14 mouse cellular contexts compared by ENCODE assay signal in genomic region chr2:71966737-71967136, GRCm38 (mm10). TPM values are rescaled to one million over a fixed set of nuclear protein-coding genes. Genes with fewer than 3 reads are reported as not detected.
DNase-seq lines count a peak whose midpoint lies in the region; ATAC-seq and TF ChIP-seq lines count a peak whose summit lies in the region.
"Had no signal": no experiment of that assay in that cellular context is flagged by ENCODE, and none has a peak within 500 bp of the region (broad histone marks: within the 10 kb centered on the region; RNA-seq: fewer than 3 reads in every experiment).

No protein-coding gene starts in this region.

- H3K9me3 ChIP-seq in kidney, postnatal 0 days (replicated peaks; ENCODE audit: low read length): no peaks in the 10 kb centered on the region
- H3K9me3 ChIP-seq in limb, embryonic 14.5 days (ENCODE audit: control insufficient read depth, low read length): no peaks in the 10 kb centered on the region
- no peaks in the 10 kb centered on the region for H3K9me3 ChIP-seq in hindbrain, embryonic 14.5 days (ENCODE audit: control insufficient read depth, low read length)

- no peak overlapping the region for H3K4me2 ChIP-seq in kidney, postnatal 0 days (ENCODE audit: low read length)
- no peak overlapping the region for H3K4me2 ChIP-seq in limb, embryonic 14.5 days (replicated peaks; ENCODE audit: low read depth, low read length, severe bottlenecking)
- no peak overlapping the region for H3K4me2 ChIP-seq in hindbrain, embryonic 14.5 days (replicated peaks)

- intact Hi-C loops in left cerebral cortex, postnatal 4 days (cut with DNase I): no loop called here

- no peak; the same call in 1 of the 2 replicates for ATAC-seq in kidney, postnatal 0 days (replicated peaks; ENCODE audit: low FRiP score, low read depth)
- peak; percentile 88 for ATAC-seq in limb, embryonic 14.5 days (ENCODE audit: low FRiP score, low read depth)
- ATAC-seq in hindbrain, embryonic 14.5 days (ENCODE audit: low FRiP score): no peak
- ATAC-seq: Patski had no signal

- TF ChIP-seq CTCF in kidney, postnatal 0 days (IDR thresholded peaks at IDR 0.05; ENCODE audit: low read depth): no peak
- TF ChIP-seq CTCF in brain, embryonic 14.5 days (IDR thresholded peaks at IDR 0.05; ENCODE audit: borderline replicate concordance, extremely low read depth, insufficient read depth, insufficient read length): no peak

- H3K36me3 ChIP-seq in kidney, postnatal 0 days (ENCODE audit: insufficient read depth, low read length): no peaks in the 10 kb centered on the region
- H3K36me3 ChIP-seq in limb, embryonic 14.5 days (ENCODE audit: control insufficient read depth, insufficient read depth, low read length): no peaks in the 10 kb centered on the region
- H3K36me3 ChIP-seq in hindbrain, embryonic 14.5 days (replicated peaks; ENCODE audit: control insufficient read depth, insufficient read depth): no peaks in the 10 kb centered on the region

- no peak overlapping the region for H3K9ac ChIP-seq in kidney, postnatal 0 days (ENCODE audit: low read depth, low read length)
- no peak overlapping the region for H3K9ac ChIP-seq in limb, embryonic 14.5 days (ENCODE audit: low read depth, low read length, severe bottlenecking)
- no peak overlapping the region for H3K9ac ChIP-seq in hindbrain, embryonic 14.5 days

- TF ChIP-seq POLR2A in brain, embryonic 14.5 days (IDR thresholded peaks at IDR 0.05; ENCODE audit: borderline replicate concordance, extremely low read depth, insufficient read depth, insufficient read length, poor library complexity, severe bottlenecking): no peak
- no peak for TF ChIP-seq POLR2A in limb, embryonic 14.5 days (IDR thresholded peaks at IDR 0.05; ENCODE audit: borderline replicate concordance, extremely low read depth, insufficient read depth, insufficient read length)

- no peak overlapping the region for H3K4me3 ChIP-seq in kidney, postnatal 0 days (replicated peaks; ENCODE audit: low read depth, low read length)
- H3K4me3 ChIP-seq in limb, embryonic 14.5 days (replicated peaks; ENCODE audit: low read length): no peak overlapping the region
- H3K4me3 ChIP-seq in hindbrain, embryonic 14.5 days (replicated peaks; ENCODE audit: low read length): no peak overlapping the region
- H3K4me3 ChIP-seq: myocyte had no signal

- no peak overlapping the region for H3K27ac ChIP-seq in kidney, postnatal 0 days
- H3K27ac ChIP-seq in limb, embryonic 14.5 days (replicated peaks; ENCODE audit: low read depth, low read length): no peak overlapping the region
- no peak overlapping the region for H3K27ac ChIP-seq in hindbrain, embryonic 14.5 days
- H3K27ac ChIP-seq: macrophage had no signal

- no peaks in the 10 kb centered on the region for H3K4me1 ChIP-seq in kidney, postnatal 0 days (replicated peaks; ENCODE audit: insufficient read depth, low read length)
- H3K4me1 ChIP-seq in limb, embryonic 14.5 days (ENCODE audit: control insufficient read depth, insufficient read depth, low read length): peaks cover 15% of the 10 kb centered on the region
- no peaks in the 10 kb centered on the region for H3K4me1 ChIP-seq in hindbrain, embryonic 14.5 days (replicated peaks; ENCODE audit: control insufficient read depth, insufficient read depth, low read length)

- H3K27me3 ChIP-seq in kidney, postnatal 0 days (ENCODE audit: insufficient read depth, low read length): no peaks in the 10 kb centered on the region
- no peaks in the 10 kb centered on the region for H3K27me3 ChIP-seq in limb, embryonic 14.5 days (ENCODE audit: control insufficient read depth, insufficient read depth, low read length)
- no peaks in the 10 kb centered on the region for H3K27me3 ChIP-seq in hindbrain, embryonic 14.5 days (ENCODE audit: control insufficient read depth, insufficient read depth, low read length)
- H3K27me3 ChIP-seq: CH12.LX had no signal

- peak; percentile 73 for DNase-seq in kidney, postnatal 0 days (ENCODE audit: low spot score)
- DNase-seq in kidney, adult 8-10 months: no peak
- DNase-seq in R1 (ENCODE audit: low read depth, low spot score): peak; percentile 26
- DNase-seq in brain, embryonic 14.5 days (ENCODE audit: low read depth): peak; percentile 71
- DNase-seq in limb, embryonic 14.5 days (ENCODE audit: low spot score): peak; percentile 69
- no peak for DNase-seq in hindbrain, embryonic 14.5 days (ENCODE audit: low spot score)
- DNase-seq in left cerebral cortex, postnatal 4 days: no peak
- DNase-seq: adrenal gland, adult 2 months; cerebellum, postnatal 10 days; thymus, postnatal 14 days had no signal

- WGBS in kidney, postnatal 0 days: 22% methylated on average over 4 of the region's 4 CpGs
- 24% methylated on average over 4 of the region's 4 CpGs for whole genome bisulfite sequencing in limb, embryonic 14.5 days
- 66% methylated on average over 4 of the region's 4 CpGs for WGBS in hindbrain, embryonic 14.5 days

RNA-seq across cellular contexts. Expression of gene Rapgef4, which starts 14.3 kb away (rescaled TPM):
- polyA plus RNA-seq in kidney, postnatal 0 days (2015; fragmentation: Nextera tagmentation; extraction: Ambion mirVana): 4.6 and 4.8 TPM in 2 replicates
- polyA plus RNA-seq in brain, embryonic 14.5 days (2012; rRNA removed): 16.2 and 20.4 TPM in 2 replicates
- 2.3 and 4.5 TPM in 2 replicates for polyA plus RNA-seq in limb, embryonic 14.5 days (2012; rRNA removed)
- 1.7 and 2.2 TPM in 2 replicates for polyA plus RNA-seq in limb, embryonic 14.5 days (2014; fragmentation: Nextera tagmentation; extraction: Ambion mirVana)
- polyA plus RNA-seq in hindbrain, embryonic 14.5 days (2014; fragmentation: Nextera tagmentation; extraction: Ambion mirVana): 28.4 and 28.9 TPM in 2 replicates
- 10 to 100 TPM; 85.4 to 88.9 TPM for total RNA-seq in left cerebral cortex, postnatal 4 days (2021)
- polyA plus RNA-seq: macrophage had no signal

Comparison
In these comparisons a context has a peak if more than half of its experiments do, and no peak if none do; other contexts are left out.
1. DNase-seq: peak in kidney, postnatal 0 days (single experiment), R1 (single experiment), brain, embryonic 14.5 days (single experiment) and limb, embryonic 14.5 days (single experiment); none in kidney, adult 8-10 months (0 of 2), hindbrain, embryonic 14.5 days (single experiment) and left cerebral cortex, postnatal 4 days (single experiment).